Mouse (Mus musculus) embryonic stem cell, embryonic (primary cell): Measurements from ENCODE around the gene Fam107b.
"Not testable (repeated sequence)": the region's sequence is repeated elsewhere in the genome, so short reads cannot be mapped to it uniquely, and the experiment has no call there.

Source experiments
- CTCF ChIA-PET, 4 experiments: fragments of 300-600 bp in 2 of 4; fragments of 350-600 bp in 2 of 4; sonication (Branson Sonifier 250); formaldehyde crosslinking; loops; one replicate each; lab custom pipeline; 2022; ENCODE audit warnings: inconsistent platforms in 2 of 4; lab: Charles Lee
- POLR2A ChIA-PET, 4 experiments: fragments of 300-600 bp in 2 of 4; fragments of 350-600 bp in 2 of 4; sonication (Branson Sonifier 250); formaldehyde crosslinking; loops; one replicate each; lab custom pipeline; 2022; ENCODE audit warnings: antibody characterized with exemption in 4 of 4, inconsistent platforms in 1 of 4; lab: Charles Lee

Gene Fam107b

GRCm38 (mm10) chr2:3714511-3714910, 144.2 kb downstream of the Fam107b start:
- POLR2A ChIA-PET: interaction anchor here in 2 of 4 experiments (0.7 to 5.8 kb wide), 6 partner anchors 12 to 240 kb away, joined by 3 to 33 read pairs (median 6); partner anchors contain the start of gene Suv39h2 (in 1 of the 2)
- CTCF ChIA-PET: no interaction called here

DNA sequence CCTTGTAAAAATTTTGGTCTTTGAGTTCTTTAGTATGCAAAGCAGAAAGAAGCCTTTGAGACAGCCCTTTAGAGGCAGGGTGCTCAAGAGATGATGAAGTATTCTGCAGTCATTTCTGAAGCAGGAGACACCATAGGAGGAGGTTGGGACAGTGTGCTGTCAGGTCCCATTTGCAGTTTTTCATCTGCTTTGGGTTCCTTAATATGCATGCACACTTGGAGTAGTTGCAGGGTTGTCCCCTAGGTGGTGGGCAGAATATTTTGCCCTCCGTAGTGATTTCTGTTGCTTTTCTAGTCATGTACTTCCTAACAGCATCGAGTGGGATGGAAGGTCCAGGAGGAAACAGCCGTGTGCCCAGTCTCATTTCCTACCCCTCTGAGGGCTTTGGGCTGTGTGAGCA, 145.1 kb downstream of the Fam107b start:
- CTCF ChIA-PET: no interaction called here
- POLR2A ChIA-PET: interaction anchor here in 2 of 4 experiments (0.7 to 5.8 kb wide), 11 partner anchors 11 to 291 kb away, joined by 3 to 33 read pairs (median 3); partner anchors contain the start of genes Cdnf (in 1 of the 2), Dclre1c (in 1 of the 2), Gm45902 (in 1 of the 2) and Hspa14 (in 1 of the 2)

DNA sequence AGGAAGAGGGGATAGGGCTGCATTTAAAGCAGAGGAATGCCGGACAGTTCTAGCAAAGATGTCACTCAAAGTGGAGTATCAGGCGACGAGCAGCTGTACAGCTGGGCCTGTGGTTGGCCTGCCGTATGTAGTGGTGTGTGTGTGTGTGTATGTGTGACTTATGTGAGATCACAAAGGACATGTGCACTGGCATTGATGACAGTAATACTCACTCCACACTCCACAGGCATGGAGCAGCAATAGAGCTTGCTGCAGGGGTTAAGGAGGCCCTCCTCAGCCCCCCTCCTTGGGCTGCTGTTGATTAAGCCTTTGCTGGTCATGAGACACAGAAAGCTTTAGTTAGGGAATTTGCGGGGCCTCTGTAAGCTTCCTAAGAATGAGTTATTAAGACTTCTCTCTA, 147.0 kb downstream of the Fam107b start:
- POLR2A ChIA-PET: interaction anchor here in 2 of 4 experiments (0.6 to 5.8 kb wide), 16 partner anchors 9 to 433 kb away, joined by 3 to 33 read pairs (median 3); partner anchors contain the start of genes Cdnf (in 1 of the 2), Gm45902 (in 1 of the 2), Hspa14 (in 1 of the 2) and Nmt2 (in 1 of the 2)
- CTCF ChIA-PET: interaction anchor here in 2 of 4 experiments (0.6 to 0.9 kb wide), 2 partner anchors 52 to 292 kb away, joined by 3 read pairs; no protein-coding TSS in a partner anchor

DNA sequence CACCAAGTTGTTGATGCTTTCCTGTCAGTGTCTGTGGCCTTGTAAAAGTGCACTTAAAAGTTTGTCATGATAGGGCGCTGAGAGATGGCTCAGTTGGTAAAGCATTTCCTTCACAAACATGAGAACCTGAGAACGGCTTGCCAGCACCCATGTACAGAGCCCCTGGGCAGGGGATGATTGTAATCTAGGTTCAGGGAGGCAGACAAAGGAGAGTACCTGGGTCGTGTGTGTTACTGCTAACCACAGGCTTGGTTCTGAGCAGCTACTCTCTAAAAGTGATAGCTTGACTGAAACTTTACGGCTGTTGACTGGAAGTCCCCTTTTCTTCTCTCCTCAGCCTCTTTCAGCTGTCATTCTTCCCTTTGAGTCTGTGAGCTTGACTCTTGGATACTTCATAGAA, 147.6 kb downstream of the Fam107b start:
- ChIA-PET POLR2A (interaction anchor here in 2 of 4 experiments (0.7 to 5.8 kb wide), 12 partner anchors 8 to 434 kb away, joined by 3 to 33 read pairs (median 3); partner anchors contain the start of genes Cdnf (in 1 of the 2), Gm45902 (in 1 of the 2), Hspa14 (in 1 of the 2) and Nmt2 (in 1 of the 2)), CTCF (interaction anchor here in 1 of 4 experiments (0.9 kb wide), 1 partner anchor 51 kb away, joined by 3 read pairs; no protein-coding TSS in a partner anchor)

DNA sequence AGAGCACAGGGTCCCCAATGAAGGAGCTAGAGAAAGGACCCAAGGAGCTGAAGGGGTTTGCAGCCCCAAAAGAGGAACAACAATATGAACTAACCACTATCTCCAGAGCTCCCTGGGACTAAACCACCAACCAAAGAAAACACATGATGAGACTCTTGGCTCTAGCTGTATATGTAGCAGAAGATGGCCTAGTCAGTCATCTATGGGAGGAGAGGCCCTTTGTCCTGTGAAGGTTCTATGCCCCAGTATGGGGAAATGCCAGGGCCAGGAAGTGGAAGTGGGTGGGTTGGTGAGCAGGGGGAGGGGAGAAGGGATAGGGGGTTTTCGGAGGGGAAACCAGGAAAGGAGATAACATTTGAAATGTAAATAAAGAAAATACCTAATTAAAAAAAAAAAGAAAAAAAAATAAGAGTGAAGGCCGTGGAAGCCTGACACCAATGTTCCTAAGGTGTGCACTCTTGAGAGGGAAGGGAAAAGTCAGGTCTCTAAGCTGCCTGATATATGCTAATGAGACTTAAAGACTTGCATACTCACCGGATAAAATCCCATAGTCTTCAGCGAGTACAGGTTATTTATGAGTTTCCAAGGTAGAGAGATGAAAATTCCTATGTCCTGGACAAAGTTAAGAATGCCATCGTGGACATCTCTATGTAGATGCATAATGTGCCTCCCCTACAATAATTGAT, 149.3 kb downstream of the Fam107b start:
- POLR2A ChIA-PET: interaction anchor here in 3 of 4 experiments (0.6 to 6.1 kb wide), 5 partner anchors 7 to 116 kb away, joined by 3 to 44 read pairs (median 6); no protein-coding TSS in a partner anchor
- CTCF ChIA-PET: not testable (repeated sequence)

DNA sequence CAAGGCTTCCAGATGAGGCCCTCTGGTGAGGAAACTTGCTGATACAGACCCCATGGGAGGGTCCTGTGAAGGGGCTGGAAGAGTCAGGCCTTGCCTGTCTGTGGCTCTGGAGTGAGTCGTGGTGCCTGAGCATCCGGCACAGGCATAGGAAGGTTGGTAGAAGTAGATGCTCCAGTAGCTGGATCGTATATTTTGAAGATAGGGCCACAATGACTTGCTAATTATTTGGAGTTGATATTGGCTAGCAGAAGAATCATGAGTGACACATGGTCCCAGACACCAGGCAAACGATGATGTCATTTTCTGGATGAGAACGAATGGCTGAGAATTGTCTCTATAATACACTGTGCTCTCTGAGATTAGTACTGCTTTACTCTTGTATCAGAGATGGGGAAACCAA, 150.8 kb downstream of the Fam107b start:
- CTCF ChIA-PET: no interaction called here
- POLR2A ChIA-PET: interaction anchor here in 2 of 4 experiments (0.7 to 6.1 kb wide), 4 partner anchors 9 to 248 kb away, joined by 3 to 44 read pairs (median 5); partner anchors contain the start of genes Cdnf (in 1 of the 2), Gm45902 (in 1 of the 2) and Hspa14 (in 1 of the 2)

GRCm38 (mm10) chr2:3721974-3722373, 151.7 kb downstream of the Fam107b start:
- POLR2A ChIA-PET: interaction anchor here in 1 of 4 experiments (0.9 to 6.1 kb wide), 4 partner anchors 9 to 249 kb away, joined by 3 to 44 read pairs (median 4); no protein-coding TSS in a partner anchor
- CTCF ChIA-PET: interaction anchor here in 1 of 4 experiments (0.6 kb wide), 1 partner anchor 308 kb away, joined by 3 read pairs; no protein-coding TSS in a partner anchor

DNA sequence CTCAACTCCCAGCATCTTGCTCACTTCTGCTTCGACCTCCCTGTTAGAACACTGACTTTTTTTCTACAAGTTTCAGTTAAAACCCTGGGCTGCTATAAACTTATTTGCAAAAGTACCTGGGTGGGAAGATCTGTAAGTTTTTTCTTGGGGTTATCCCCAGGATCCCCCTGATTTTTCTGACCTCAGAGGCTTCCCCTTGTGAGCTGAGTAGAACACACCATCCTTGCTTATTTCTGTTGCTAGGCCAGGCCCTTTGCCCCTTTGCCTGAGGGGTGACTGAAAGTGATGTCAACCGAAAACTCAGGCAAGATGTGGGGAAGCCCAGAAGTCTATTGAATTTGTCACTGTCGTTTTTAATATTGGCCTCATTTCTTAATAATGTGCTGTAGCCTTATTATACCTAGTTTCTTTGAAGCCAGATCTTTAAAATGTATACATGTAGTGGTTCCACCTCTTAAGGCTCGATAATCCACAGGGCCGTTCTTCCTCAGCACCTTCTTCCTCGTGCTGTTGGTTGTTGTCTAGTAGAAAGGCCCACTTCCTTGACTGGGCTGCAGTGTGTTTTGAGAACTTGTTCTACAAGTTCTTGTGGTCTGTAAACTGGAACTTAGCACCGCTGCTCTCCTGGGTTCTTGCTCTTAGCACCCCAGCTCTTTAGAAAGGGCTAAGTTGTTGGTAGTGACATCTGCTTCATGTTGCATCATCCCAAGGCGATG, 153.3 kb downstream of the Fam107b start:
- CTCF ChIA-PET: no interaction called here
- POLR2A ChIA-PET: interaction anchor here in 2 of 4 experiments (1.0 to 6.1 kb wide), 5 partner anchors 9 to 40 kb away, joined by 3 to 44 read pairs (median 6); no protein-coding TSS in a partner anchor

DNA sequence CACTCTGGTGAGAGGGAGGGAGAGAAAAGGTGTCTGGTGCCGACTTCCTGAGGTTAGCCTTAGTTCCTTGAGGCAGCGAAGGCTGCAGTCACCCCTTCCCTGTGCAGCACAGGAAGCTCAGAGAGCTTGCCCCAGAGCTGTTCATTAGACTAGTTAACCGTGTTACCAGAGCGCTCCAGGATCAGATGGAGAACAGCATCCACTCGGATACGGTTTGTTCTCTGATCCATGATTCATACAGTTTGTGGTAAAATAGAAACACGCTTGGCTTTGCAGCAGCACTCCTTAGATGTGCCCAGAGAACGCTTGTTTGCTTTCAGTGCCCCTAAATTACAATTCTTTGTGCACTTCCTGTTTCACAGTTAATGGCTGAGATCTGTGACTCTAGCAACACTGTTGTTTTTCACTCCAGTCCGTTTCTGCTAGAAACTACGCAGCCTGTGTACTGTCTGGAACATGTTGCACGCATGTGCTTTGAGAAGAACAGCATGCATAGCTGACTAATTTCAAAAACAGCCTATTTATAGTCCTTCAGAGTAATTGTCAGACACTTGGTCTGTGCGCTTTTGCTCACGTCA, 156.3 kb downstream of the Fam107b start:
- POLR2A ChIA-PET: interaction anchor here in 3 of 4 experiments (0.7 to 2.4 kb wide), 7 partner anchors 10 to 599 kb away, joined by 3 to 12 read pairs (median 9); no protein-coding TSS in a partner anchor

GRCm38 (mm10) chr2:3727225-3727930, 157.1 kb downstream of the Fam107b start:
- ChIA-PET POLR2A (interaction anchor here in 2 of 4 experiments (0.8 to 2.4 kb wide), 7 partner anchors 9 to 85 kb away, joined by 3 to 19 read pairs (median 7); no protein-coding TSS in a partner anchor), CTCF (no interaction called here)

More for the DNA sequence above, 156.3 kb downstream of the Fam107b start:
- CTCF ChIA-PET: no interaction called here

- ChIA-PET POLR2A (interaction anchor here in 2 of 4 experiments (0.7 to 4.8 kb wide), 8 partner anchors 8 to 205 kb away, joined by 3 to 36 read pairs (median 4); no protein-coding TSS in a partner anchor), CTCF (no interaction called here)
These were observed 157.8 kb downstream of the Fam107b start for GRCm38 (mm10) chr2:3728090-3728489.

- CTCF ChIA-PET: no interaction called here
These were observed 159.3 kb downstream of the Fam107b start for GRCm38 (mm10) chr2:3729586-3729985.

GRCm38 (mm10) chr2:3730744-3731143, 160.5 kb downstream of the Fam107b start:
- ChIA-PET CTCF (interaction anchor here in 1 of 4 experiments (0.6 kb wide), 1 partner anchor 184 kb away, joined by 3 read pairs; no protein-coding TSS in a partner anchor), POLR2A (interaction anchor here in 2 of 4 experiments (0.5 to 6.3 kb wide), 11 partner anchors 8 to 415 kb away, joined by 3 to 47 read pairs (median 3); no protein-coding TSS in a partner anchor)

More at GRCm38 (mm10) chr2:3729586-3729985, 159.3 kb downstream of the Fam107b start:
- POLR2A ChIA-PET: interaction anchor here in 3 of 4 experiments (0.6 to 6.3 kb wide), 8 partner anchors 12 to 26 kb away, joined by 3 to 47 read pairs (median 11); no protein-coding TSS in a partner anchor

DNA sequence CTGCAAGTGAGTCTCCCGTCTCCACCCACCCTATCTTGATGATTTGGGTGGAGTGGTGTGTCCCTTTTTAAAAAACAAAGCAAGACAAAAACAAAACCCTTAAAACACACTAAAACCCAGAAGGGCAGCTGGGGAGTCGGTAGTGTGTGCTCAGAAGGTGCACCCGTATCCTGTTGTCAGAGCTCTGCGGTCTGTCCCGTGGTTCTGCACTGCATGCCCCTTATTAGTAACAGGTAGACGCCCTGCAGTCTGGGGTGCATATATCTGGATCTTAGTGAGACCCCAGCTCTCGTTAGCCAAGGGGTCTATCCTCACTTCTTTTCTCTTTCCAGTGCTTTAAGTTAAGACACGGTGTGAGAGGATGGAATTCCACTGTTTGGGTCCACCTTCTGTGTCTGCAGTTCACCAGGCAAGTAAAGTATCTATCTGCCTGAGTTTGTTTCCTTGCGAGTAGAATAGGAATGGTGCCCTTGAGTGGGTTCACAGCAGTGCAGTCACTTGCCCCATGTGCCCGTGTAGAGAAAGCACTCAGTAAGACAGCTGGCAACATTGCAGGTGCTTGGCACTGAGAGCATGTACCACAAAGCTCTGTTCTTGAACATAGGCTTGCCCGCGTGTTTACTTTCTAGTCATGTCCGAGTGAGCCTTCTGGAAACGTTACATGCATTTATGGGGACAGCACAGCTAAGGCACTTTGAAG, 161.2 kb downstream of the Fam107b start:
- CTCF ChIA-PET: interaction anchor here in 2 of 4 experiments (0.6 to 1.4 kb wide), 2 partner anchors 69 to 185 kb away, joined by 3 read pairs; no protein-coding TSS in a partner anchor
- POLR2A ChIA-PET: interaction anchor here in 2 of 4 experiments (0.5 to 6.3 kb wide), 12 partner anchors 8 to 415 kb away, joined by 3 to 47 read pairs (median 3); no protein-coding TSS in a partner anchor

DNA sequence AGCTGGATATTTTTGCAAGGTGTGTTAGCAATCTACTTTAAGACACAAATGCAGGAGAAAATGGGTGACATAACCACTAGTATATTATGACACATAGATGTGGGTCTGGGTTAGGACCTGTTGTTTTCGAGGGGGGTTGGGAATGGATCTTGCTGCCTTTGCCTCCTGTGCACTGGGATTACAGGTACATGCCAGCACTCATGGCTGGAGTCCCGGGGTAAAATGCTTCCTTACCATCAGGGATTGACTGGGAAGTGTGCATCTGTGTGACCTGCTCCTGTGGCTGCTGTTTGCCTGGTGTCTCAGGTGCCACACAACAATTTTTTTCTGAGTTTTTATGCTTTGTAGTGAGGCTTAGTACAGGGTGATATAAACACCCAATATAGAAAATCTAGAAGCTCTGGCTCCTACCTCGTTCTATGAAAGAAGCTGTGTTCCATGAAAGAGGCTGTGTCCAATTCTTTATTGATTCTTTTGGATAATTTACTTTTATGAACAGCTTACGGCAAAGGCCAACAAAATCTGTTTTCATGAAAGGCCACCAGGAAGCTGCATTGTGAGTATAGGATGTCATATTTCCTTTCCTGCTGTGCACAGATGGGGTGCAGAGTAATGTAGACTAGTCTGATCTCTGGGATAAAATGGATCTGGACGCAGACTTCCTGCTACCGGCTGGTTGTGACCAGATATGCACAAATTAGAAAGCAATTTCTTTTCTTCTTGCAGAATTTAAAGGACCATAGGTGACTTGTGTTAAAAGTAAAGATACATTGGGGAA, 167.8 kb downstream of the Fam107b start:
- CTCF ChIA-PET: no interaction called here
- POLR2A ChIA-PET: interaction anchor here in 1 of 4 experiments (1.8 to 2.7 kb wide), 2 partner anchors 12 to 26 kb away, joined by 6 to 10 read pairs; no protein-coding TSS in a partner anchor
